Mouse (Mus musculus): ENCODE measurements around the gene Nckipsd. TPM values are rescaled to one million over a fixed set of nuclear protein-coding genes. Genes with fewer than 3 reads are reported as not detected.

Nckipsd gene
- 3.9 and 9.1 TPM in 2 replicates for polyA plus RNA-seq (2015; fragmentation: Nextera tagmentation; extraction: Ambion mirVana)

DNA sequence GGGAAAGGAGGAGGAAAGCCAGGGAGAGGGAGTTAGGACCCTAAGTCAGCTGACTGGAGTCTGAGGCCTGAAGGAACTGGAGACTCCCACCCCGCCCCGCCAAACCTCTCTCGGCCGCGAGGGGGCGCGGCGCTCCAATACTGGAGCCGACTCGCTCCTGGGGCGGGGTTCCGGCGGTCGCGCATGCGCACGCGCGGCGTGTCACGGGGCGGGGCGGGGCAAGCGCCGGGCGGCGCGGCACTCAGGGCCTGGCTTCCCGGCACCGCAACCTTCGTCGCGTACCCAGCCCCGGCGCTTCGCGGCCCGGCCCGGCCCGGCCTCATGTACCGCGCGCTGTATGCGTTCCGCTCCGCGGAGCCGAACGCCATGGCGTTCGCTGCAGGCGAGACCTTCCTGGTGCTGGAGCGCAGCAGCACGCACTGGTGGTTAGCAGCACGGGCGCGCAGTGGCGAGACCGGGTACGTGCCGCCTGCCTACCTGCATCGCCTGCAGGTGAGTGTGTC is at the start of gene Nckipsd:
TSS of gene Nckipsd (plus strand) at position 206 of the 503 bp plus-strand sequence.
- peak within 1 kb of the TSS; percentile 89 for H3K27ac ChIP-seq (replicated peaks)
- under 1% methylated on average over 62 of the region's 62 CpGs for WGBS (ENCODE audit: insufficient replicate concordance)
- peak within 1 kb of the TSS; percentile 97 for H3K4me2 ChIP-seq
- H3K4me3 ChIP-seq (replicated peaks), result peak within 1 kb of the TSS; percentile 72
- peak; percentile 85 for ATAC-seq (ENCODE audit: insufficient read depth)
- H3K36me3 ChIP-seq (replicated peaks), result peaks cover 58% of the 10 kb centered on the region
- peak within 1 kb of the TSS; percentile 80 for H3K9ac ChIP-seq
- H3K27me3 ChIP-seq, result no peaks in the 10 kb centered on the region; the same call in 1 of the 2 replicates
- H3K4me1 ChIP-seq (replicated peaks), result peaks cover 62% of the 10 kb centered on the region
- H3K9me3 ChIP-seq (replicated peaks), result no peaks in the 10 kb centered on the region

DNA sequence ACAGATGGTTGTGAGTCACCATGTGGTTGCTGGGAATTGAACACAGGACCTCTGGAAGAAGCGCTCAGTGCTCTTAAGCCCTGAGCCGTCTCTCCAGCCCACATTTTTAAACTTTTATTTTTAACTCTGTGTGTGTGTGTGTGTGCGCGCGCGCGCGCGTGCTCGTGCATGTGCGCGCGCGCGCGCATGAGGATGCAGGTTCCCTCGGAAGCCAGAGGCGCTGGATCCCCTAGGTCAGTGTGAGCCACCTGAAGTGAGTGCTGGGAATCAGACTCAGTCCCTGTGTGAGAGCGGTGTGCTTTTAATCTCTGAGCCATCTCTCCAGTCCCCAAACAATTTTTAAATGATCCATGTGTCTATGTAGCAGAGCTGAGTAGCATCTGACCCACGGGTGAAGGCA is 49.0 kb upstream of the Nckipsd start:
- H3K27me3 ChIP-seq, result no peaks in the 10 kb centered on the region; the same call in 1 of the 2 replicates
- H3K9ac ChIP-seq, result no peak overlapping the region
- no peak overlapping the region for H3K27ac ChIP-seq (replicated peaks)
- no peak overlapping the region for H3K4me2 ChIP-seq
- H3K4me3 ChIP-seq (replicated peaks), result no peak overlapping the region
- no peak for ATAC-seq (ENCODE audit: insufficient read depth)
- WGBS (ENCODE audit: insufficient replicate concordance), result 92% methylated on average over 20 of the region's 20 CpGs
- no peaks in the 10 kb centered on the region for H3K9me3 ChIP-seq (replicated peaks)
- H3K4me1 ChIP-seq (replicated peaks), result no peaks in the 10 kb centered on the region
- no peaks in the 10 kb centered on the region for H3K36me3 ChIP-seq (replicated peaks)

DNA sequence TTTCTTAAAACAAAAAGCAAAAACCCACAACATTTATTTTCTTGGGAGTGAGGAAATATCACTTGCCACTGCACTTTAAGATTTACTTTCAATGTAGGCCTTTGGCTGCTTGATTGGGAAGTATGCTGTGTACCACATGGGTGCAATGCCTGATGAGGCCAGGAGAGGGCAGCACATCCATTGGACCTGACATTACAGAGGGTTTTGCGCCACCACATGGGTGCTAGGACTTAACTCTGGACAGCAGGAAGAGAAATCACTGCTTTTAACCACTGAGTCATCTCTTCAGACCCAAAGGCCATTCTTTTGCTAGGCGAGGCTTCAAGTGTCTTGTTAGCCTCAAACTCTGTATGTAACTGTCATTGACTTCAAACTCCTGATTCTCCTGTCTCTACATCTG is 48.4 kb upstream of the Nckipsd start:
- H3K4me1 ChIP-seq (replicated peaks), result peaks cover 5% of the 10 kb centered on the region; the same call in 1 of the 2 replicates
- no peak overlapping the region for H3K9ac ChIP-seq
- no peak for ATAC-seq (ENCODE audit: insufficient read depth)
- H3K4me3 ChIP-seq (replicated peaks), result no peak overlapping the region
- H3K27ac ChIP-seq (replicated peaks), result no peak overlapping the region
- no peaks in the 10 kb centered on the region; the same call in 1 of the 2 replicates for H3K27me3 ChIP-seq
- H3K9me3 ChIP-seq (replicated peaks), result no peaks in the 10 kb centered on the region
- H3K4me2 ChIP-seq, result no peak overlapping the region
- H3K36me3 ChIP-seq (replicated peaks), result no peaks in the 10 kb centered on the region
- 62% methylated on average over 2 of the region's 2 CpGs for WGBS (ENCODE audit: insufficient replicate concordance)

DNA sequence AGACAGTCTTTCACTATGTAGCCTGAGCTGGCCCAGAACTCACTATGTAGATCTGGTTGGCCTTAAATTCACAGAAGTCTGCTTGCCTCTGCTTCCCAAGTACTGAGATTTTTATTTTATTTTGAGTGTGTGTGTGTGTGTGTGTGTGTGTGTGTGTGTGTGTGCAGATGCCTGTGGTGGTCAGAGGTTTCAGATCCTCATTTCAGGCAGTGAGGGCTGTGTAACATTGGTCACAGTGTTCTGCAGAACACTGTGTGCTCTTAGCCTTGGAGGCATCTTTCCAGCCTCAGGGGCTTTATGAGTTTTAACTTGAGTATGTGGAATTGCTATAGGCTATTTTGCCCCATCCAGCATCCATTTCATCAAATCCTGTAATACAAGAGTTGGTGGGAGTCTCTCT is 46.6 kb upstream of the Nckipsd start:
- Histone ChIP-seq H3K4me3 (replicated peaks) (no peak overlapping the region), H3K9ac (no peak overlapping the region), H3K4me1 (replicated peaks) (peaks cover 10% of the 10 kb centered on the region; the same call in 1 of the 2 replicates), H3K36me3 (replicated peaks) (no peaks in the 10 kb centered on the region), H3K27ac (replicated peaks) (no peak overlapping the region), H3K9me3 (replicated peaks) (no peaks in the 10 kb centered on the region), H3K4me2 (no peak overlapping the region), H3K27me3 (peaks cover 8% of the 10 kb centered on the region; the same call in 1 of the 2 replicates)
- ATAC-seq (ENCODE audit: insufficient read depth), result no peak

DNA sequence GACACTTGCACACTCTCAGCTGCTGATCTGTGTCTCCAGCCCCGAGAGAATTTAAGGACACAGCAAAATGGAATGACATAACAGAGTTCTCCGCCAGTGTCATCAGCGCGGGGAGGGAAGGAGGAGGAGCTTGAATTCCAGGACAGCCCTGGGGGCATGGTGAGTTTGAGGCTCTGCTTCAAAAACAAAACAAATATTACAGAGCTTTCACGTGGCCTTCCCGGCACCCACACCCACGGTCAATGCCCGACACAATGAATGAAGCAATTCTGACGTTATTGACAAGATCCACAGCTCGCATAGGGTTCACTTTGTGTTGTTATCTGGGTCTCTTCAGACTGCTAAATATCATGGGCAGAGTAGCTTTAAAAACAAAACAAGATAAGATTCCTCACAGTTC is 43.2 kb upstream of the Nckipsd start:
- ATAC-seq (ENCODE audit: insufficient read depth), result no peak
- H3K27ac ChIP-seq (replicated peaks), result no peak overlapping the region
- WGBS (ENCODE audit: insufficient replicate concordance), result 43% methylated on average over 10 of the region's 10 CpGs

DNA sequence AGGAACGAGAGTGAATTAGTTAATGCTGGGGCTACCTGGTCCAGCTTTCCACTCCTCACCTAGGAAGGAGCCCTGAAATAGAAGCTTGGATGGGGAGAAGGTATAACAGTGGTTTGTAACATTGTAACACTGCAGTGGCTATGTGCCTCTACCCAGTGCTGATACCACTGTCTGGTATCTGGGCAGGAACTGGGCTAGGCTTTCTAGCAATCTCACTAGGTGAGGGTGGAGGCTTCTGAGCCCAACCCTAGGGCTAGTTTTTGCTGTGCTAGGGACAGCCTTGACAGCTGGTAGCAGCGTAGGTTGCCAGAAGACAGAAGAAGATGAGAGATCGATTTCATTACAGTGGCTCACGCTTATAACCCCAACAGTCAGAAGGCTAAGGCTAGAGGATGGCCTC is 31.6 kb upstream of the Nckipsd start:
- 0 out of 2 replicates have a peak overlapping the region, but pooled peaks have one; percentile 10 for H3K27ac ChIP-seq (replicated peaks)
- H3K9me3 ChIP-seq (replicated peaks), result no peaks in the 10 kb centered on the region
- no peaks in the 10 kb centered on the region for H3K36me3 ChIP-seq (replicated peaks)
- H3K27me3 ChIP-seq, result peaks cover 17% of the 10 kb centered on the region
- WGBS (ENCODE audit: insufficient replicate concordance), result 64% methylated on average over 4 of the region's 4 CpGs
- no peak overlapping the region for H3K9ac ChIP-seq
- peak; percentile 81 for ATAC-seq (ENCODE audit: insufficient read depth)
- H3K4me3 ChIP-seq (replicated peaks), result no peak overlapping the region
- H3K4me2 ChIP-seq, result peak overlapping the region; percentile 37
- peaks cover 20% of the 10 kb centered on the region for H3K4me1 ChIP-seq (replicated peaks)

More for the DNA sequence above, 43.2 kb upstream of the Nckipsd start:
- Histone ChIP-seq H3K9me3 (replicated peaks) (no peaks in the 10 kb centered on the region), H3K4me1 (replicated peaks) (peaks cover 10% of the 10 kb centered on the region; the same call in 1 of the 2 replicates), H3K36me3 (replicated peaks) (no peaks in the 10 kb centered on the region), H3K4me2 (no peak overlapping the region), H3K4me3 (replicated peaks) (no peak overlapping the region), H3K27me3 (peaks cover 15% of the 10 kb centered on the region; the same call in 1 of the 2 replicates), H3K9ac (no peak overlapping the region)

DNA sequence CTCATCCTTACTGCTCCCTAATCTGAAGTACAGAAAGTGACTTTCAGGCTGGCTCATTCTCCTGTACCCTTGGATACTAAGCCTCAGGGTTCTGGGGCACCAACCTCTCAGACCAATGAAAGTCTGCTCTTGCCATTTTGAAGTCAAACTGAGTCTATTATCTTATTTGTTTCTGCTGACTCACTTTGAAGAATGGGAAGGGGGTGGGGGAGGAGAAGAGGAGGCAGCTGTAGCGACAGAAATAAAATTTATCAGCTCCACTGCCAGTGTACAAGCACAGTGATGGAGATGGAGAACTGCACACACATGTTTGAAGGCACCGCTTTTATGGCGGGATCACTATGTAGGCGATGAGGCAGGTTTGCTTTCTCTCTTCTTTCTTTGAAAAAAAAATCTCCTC is 30.9 kb upstream of the Nckipsd start:
- 59% methylated on average over 4 of the region's 4 CpGs for WGBS (ENCODE audit: insufficient replicate concordance)
- H3K4me2 ChIP-seq, result peak overlapping the region; percentile 37

DNA sequence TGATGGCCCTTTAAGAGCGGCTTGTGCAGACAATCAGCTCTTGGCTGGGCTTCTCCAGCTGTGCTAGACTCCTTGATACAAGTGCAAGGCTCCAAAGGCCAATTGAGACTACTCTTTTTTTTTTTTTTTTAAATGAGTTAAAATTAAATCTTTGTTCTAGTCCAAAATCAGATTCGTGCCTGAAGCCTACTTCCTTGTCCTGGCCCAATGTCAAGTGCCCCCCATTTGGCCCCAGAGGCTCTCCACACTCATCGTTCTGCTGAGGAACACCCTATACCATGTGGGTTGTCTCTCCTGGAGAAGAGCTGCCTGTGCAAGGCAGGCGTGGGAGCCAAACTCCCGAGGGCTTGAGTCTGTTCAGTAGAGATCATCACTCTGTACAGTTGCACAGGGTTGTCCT is 27.2 kb upstream of the Nckipsd start:
- H3K4me2 ChIP-seq, result no peak overlapping the region
- H3K4me1 ChIP-seq (replicated peaks), result peaks cover 49% of the 10 kb centered on the region
- H3K9me3 ChIP-seq (replicated peaks), result no peaks in the 10 kb centered on the region
- no peak overlapping the region for H3K27ac ChIP-seq (replicated peaks)
- ATAC-seq (ENCODE audit: insufficient read depth), result no peak
- H3K36me3 ChIP-seq (replicated peaks), result 0 out of 2 replicates have a peak, but pooled peaks cover 3% of the 10 kb centered on the region
- peaks cover 6% of the 10 kb centered on the region; the same call in 1 of the 2 replicates for H3K27me3 ChIP-seq
- WGBS (ENCODE audit: insufficient replicate concordance), result 53% methylated on average over 5 of the region's 5 CpGs
- H3K4me3 ChIP-seq (replicated peaks), result no peak overlapping the region
- no peak overlapping the region for H3K9ac ChIP-seq

More for the DNA sequence above, 30.9 kb upstream of the Nckipsd start:
- no peak overlapping the region for H3K9ac ChIP-seq
- 0 out of 2 replicates have a peak overlapping the region, but pooled peaks have one; percentile 10 for H3K27ac ChIP-seq (replicated peaks)
- H3K4me3 ChIP-seq (replicated peaks), result no peak overlapping the region
- ATAC-seq (ENCODE audit: insufficient read depth), result no peak
- H3K27me3 ChIP-seq, result peaks cover 15% of the 10 kb centered on the region
- no peaks in the 10 kb centered on the region for H3K36me3 ChIP-seq (replicated peaks)
- H3K4me1 ChIP-seq (replicated peaks), result peaks cover 24% of the 10 kb centered on the region
- H3K9me3 ChIP-seq (replicated peaks), result no peaks in the 10 kb centered on the region

DNA sequence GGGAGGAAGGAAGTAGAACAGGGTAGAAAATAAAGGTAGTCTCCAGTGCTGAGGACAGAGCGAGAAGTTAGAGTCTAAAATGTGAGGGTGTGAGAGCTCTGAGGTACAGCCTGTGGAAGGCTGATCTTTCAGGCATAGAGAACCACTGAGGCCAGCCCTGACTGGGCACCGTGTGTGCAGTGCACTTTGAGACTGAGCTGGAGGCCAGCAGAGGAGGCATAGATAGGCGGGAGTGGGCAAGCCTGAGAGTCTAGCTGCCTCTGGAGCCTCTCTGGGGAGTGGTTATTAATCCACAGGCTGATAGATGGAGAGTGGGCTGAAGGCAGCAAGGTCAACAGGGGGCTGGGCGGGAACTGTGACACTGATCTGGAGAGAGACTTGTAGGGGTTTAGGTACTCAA is 26.3 kb upstream of the Nckipsd start:
- Histone ChIP-seq H3K27ac (replicated peaks) (no peak overlapping the region), H3K9ac (no peak overlapping the region), H3K4me1 (replicated peaks) (peaks cover 47% of the 10 kb centered on the region), H3K4me3 (replicated peaks) (no peak overlapping the region), H3K9me3 (replicated peaks) (no peaks in the 10 kb centered on the region), H3K4me2 (no peak overlapping the region), H3K27me3 (peaks cover 6% of the 10 kb centered on the region; the same call in 1 of the 2 replicates), H3K36me3 (replicated peaks) (peaks cover 10% of the 10 kb centered on the region)
- 47% methylated on average over 4 of the region's 4 CpGs for WGBS (ENCODE audit: insufficient replicate concordance)
- no peak for ATAC-seq (ENCODE audit: insufficient read depth)

DNA sequence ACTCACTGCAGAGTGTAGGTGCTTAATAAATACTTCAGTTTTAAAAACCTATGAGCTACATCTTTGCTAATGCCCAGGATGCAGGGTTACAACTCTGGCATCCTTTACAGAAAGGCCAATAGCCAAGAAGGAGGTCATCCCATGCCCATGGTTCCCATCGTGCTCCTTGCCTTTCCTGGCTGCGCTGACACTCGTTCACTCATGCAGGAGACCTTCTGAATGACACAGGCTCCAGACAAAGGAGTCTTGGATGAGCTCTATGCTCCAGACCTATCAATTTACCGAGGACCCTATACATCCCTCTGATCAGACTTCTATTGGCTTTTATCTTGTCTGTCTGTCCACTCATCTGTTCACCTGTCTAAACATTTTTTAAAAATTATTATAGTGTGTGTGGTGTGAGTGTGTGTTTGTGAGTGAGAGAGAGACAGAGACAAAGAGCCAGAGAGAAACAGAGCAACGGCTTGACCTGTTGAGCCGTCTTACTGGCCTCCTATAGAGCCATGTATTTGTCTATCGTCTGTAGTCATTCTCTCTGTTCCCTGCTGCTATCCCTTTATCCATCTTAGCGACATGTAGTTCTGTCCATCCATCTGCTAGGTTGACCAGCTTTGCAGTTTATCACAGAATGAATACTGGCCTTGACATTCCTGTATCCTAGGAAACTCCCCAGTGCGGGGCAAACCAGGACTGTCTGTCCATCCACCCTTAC is 25.2 kb upstream of the Nckipsd start:
- Histone ChIP-seq H3K4me3 (replicated peaks) (peak overlapping the region; percentile 92), H3K4me1 (replicated peaks) (peaks cover 47% of the 10 kb centered on the region), H3K36me3 (replicated peaks) (peaks cover 19% of the 10 kb centered on the region), H3K9me3 (replicated peaks) (no peaks in the 10 kb centered on the region), H3K27me3 (peaks cover 6% of the 10 kb centered on the region; the same call in 1 of the 2 replicates), H3K9ac (peak overlapping the region; percentile 93), H3K4me2 (peak overlapping the region; percentile 79), H3K27ac (replicated peaks) (peak overlapping the region; percentile 86)
- no peak; the same call in 1 of the 2 replicates for ATAC-seq (ENCODE audit: insufficient read depth)
- 45% methylated on average over 9 of the region's 9 CpGs for WGBS (ENCODE audit: insufficient replicate concordance)

Data from liver, embryonic 15.5 days (tissue).